Mouse (Mus musculus) CH12.LX (cell line): ENCODE results near the gene Rplp2.

Source experiments
- CHD1 ChIP-seq: IDR thresholded peaks from 2 replicates; pipeline ENCODE4 v1.6.1; 2012; ENCODE audit warnings: low read depth, low read length, improper control_type of control experiment, inconsistent platforms
- CHD2 ChIP-seq: IDR thresholded peaks from 2 replicates; pipeline ENCODE4 v1.6.1; 2011; ENCODE audit warnings: low read length, improper control_type of control experiment
- CTCF ChIP-seq, 2 experiments: IDR thresholded peaks in 1 of 2; conservative IDR thresholded peaks in 1 of 2; 2 replicates each; pipeline ENCODE4 v1.5.1; 2011 to 2012; ENCODE audit warnings: low read depth in 2 of 2, low read length in 2 of 2, improper control_type of control experiment in 1 of 2, inconsistent platforms in 1 of 2, mild to moderate bottlenecking in 1 of 2, moderate library complexity in 1 of 2
- EP300 ChIP-seq: IDR thresholded peaks from 2 replicates; pipeline ENCODE4 v1.6.1; 2011; ENCODE audit warnings: low read length, improper control_type of control experiment
- POLR2A ChIP-seq: IDR thresholded peaks from 2 replicates; pipeline ENCODE4 v1.6.1; 2011; ENCODE audit warnings: low read depth, mild to moderate bottlenecking, improper control_type of control experiment, low read length
- RAD21 ChIP-seq: IDR thresholded peaks from 2 replicates; pipeline ENCODE4 v1.6.1; 2011; ENCODE audit warnings: low read depth, mild to moderate bottlenecking, low read length, improper control_type of control experiment, moderate library complexity
- SIN3A ChIP-seq: IDR thresholded peaks from 2 replicates; pipeline ENCODE4 v1.6.1; 2012; ENCODE audit warnings: low read length, improper control_type of control experiment, inconsistent platforms
- USF1 ChIP-seq: IDR thresholded peaks from 2 replicates; pipeline ENCODE4 v1.6.1; 2014; ENCODE audit warnings: low read depth, mild to moderate bottlenecking, inconsistent platforms, low read length, improper control_type of control experiment

DNA sequence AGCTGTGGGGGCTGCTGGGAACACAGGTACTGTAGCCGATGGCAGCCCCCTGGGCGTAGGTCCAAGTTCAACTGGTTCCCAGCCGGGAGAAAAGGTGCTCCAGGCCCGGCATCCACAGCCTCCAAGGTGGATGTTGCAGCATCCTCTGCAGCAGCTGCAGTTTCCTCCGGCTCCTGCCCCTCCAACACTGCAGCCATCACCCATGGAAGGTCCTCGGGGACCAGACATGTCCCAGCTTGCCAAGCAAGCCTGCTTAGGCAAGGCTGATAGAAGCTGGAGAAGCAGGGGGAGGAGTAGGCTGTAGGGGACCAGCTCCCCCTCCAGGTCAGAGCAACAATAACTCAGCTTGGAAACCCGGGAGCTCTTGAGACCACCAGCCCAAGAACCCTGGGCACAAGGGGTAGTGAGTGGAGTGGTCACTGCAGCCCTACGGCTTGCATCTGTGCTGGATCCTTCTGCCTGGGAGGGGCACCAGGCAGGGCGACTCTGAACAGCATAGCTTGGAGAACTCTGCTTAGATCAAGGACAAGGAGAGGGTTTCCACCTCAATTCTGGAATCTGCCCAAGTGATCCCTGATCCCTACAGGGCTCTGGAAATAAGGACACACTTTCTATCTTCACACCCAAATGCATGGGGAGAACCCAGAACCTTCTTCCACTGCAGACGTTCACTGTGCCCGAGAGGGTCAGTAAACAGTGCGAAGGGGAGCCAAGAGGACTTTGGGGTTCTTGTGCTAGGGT is 3.9 kb upstream of the Rplp2 start:
- peak; percentile 48; the same call in 1 of the 2 replicates for TF ChIP-seq POLR2A
- TF ChIP-seq CHD2 = no peak
- TF ChIP-seq USF1 = no peak
- TF ChIP-seq EP300 = peak; percentile 65; the same call in 1 of the 2 replicates
- TF ChIP-seq CTCF (conservative IDR thresholded peaks at IDR 0.05 in 1 of 2, IDR thresholded peaks at IDR 0.05 in 1 of 2; ENCODE audit: low read depth in 2 of 2, low read length in 2 of 2) = peak; percentile 10 to 74; a peak in 2 of 4 replicates
- TF ChIP-seq RAD21 = peak; percentile 53
- peak; percentile 56; the same call in 1 of the 2 replicates for TF ChIP-seq SIN3A
- TF ChIP-seq CHD1 = peak; percentile 99
